Mouse (Mus musculus) liver, adult 2 months (tissue): ENCODE results near the gene Adgre5.

ENCODE experiments used
- CTCF ChIP-seq: fragments of 200-500 bp; IDR thresholded peaks from 2 replicates; pipeline ENCODE4 v1.5.1; 2011; ENCODE audit warnings: low read depth, low read length, control low read depth
- POLR2A ChIP-seq: fragments of 200-500 bp; IDR thresholded peaks from 2 replicates; pipeline ENCODE4 v1.6.1; 2011; ENCODE audit warnings: low read length, control low read depth; ENCODE audit not compliant: insufficient read depth; ENCODE audit errors: extremely low read depth

GRCm38 (mm10) chr8:83719048-83719447 lies 22.1 kb downstream of the Adgre5 start:
- TF ChIP-seq POLR2A (no peak), CTCF (no peak)
